Mouse (Mus musculus): ENCODE measurements at regions not wholly inside any gene's neighbourhood (a gene's known extent, or its start where the extent isn't known, plus 50 kb on each side); places are given as distances from the start of the nearest gene placed in this dataset.
"Not testable (repeated sequence)": the region's sequence is repeated elsewhere in the genome, so short reads cannot be mapped to it uniquely, and the experiment has no call there.

DNA sequence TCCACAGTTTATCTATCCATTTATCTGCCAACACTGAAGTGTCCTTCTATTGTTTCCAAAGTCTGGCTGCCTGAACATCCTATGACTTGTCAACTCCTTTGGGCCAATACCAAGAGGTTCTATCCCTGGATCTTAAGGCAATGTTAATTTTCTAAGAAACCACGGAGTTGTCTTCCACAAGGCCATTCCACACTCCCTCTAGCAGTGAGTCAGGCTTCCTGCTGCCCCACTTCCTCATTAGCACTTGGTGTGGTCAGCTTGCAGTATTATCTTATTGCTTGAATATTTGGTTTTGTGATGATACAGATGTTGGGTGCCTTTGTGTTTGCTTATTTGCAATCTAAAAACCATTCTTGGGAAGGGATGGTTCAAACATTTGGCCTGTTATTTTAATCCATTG lies 87.5 kb upstream of the Ppp2r2d start:
- DNase-seq (ENCODE audit: low spot score) = no peak

DNA sequence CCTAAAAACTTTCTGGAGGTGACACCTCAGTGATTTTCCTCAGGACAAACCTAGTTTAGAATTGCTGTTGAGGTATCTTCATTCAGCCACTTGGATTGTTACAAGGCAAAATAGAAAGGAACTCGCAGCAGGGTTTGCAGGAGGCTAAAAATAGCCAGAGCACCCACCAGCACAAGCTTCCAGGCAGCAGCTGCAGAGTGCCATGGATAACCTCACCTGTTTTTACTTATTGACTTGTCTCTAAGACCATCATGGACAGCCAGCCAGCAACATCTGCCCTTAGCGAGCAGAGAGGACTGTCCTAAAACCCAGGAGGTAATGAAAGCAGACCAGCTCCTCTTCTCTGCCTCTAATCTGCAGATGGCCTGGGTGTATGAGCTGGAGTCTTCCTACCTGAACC lies 97.4 kb upstream of the Ppp2r2d start:
- no peak for DNase-seq (ENCODE audit: low spot score)

DNA sequence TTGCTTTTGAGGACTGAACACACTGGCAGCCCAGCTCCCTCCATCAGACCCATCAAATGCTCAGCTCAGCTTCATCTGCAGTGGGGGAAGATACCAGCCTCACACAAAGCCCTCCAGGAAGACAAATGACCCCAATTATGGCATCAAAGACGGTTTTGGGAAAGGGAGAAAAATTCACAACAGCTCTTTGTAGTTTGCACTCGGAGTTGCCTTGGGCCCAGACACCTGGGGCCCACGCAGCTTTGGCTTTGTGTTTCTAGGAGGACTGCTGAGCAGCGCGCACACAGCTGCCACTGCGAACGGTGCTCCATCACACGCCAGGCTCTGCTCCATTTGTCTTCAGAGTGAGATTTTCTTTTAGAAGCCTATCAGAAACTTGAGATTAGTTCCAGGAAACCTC lies 99.3 kb upstream of the Ppp2r2d start:
- DNase-seq (ENCODE audit: low spot score) = no peak

- no peak for DNase-seq (ENCODE audit: low spot score)
Measured at GRCm38 (mm10) chr7:138742516-138742845, 103.4 kb upstream of the Ppp2r2d start.

- DNase-seq (ENCODE audit: low spot score) = no peak
Measured at GRCm38 (mm10) chr7:138741816-138742515, 103.9 kb upstream of the Ppp2r2d start.

GRCm38 (mm10) chr7:138734254-138734653 lies 111.6 kb upstream of the Ppp2r2d start:
- peak; percentile 38 for DNase-seq (ENCODE audit: low spot score)

GRCm38 (mm10) chr7:138724829-138725228 lies 121.0 kb upstream of the Ppp2r2d start:
- no peak for DNase-seq (ENCODE audit: low spot score)

DNA sequence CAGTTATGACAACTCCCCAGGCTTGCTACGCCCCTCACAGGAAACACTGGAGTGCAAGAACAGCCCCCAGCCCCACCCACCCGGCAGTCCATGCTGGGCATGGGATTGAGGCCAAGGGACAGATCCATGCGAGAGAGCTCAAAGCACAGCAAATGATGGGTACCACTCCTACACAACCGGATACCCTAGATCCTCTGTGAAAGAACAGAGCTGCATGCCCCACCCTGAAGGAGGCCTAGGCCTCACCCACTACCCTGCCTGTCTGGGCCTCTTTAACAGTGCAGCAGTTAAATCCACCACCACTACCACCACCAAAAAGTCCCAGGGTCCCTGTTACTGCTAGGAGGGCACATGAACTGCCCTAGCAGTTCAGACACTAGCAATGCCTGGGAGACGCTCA lies 126.3 kb upstream of the Ppp2r2d start:
- DNase-seq (ENCODE audit: low spot score) = no peak

- DNase-seq (ENCODE audit: low spot score) = no peak
Measured at GRCm38 (mm10) chr7:138719115-138719514, 126.8 kb upstream of the Ppp2r2d start.

- no peak for DNase-seq (ENCODE audit: low spot score)
Measured at GRCm38 (mm10) chr7:138714731-138715130, 131.1 kb upstream of the Ppp2r2d start.

- DNase-seq (ENCODE audit: low spot score) = no peak
Measured at GRCm38 (mm10) chr7:138708373-138708772, 137.5 kb upstream of the Ppp2r2d start.

GRCm38 (mm10) chr7:138699599-138699998 lies 146.3 kb upstream of the Ppp2r2d start:
- DNase-seq (ENCODE audit: low spot score) = not testable (repeated sequence)

- DNase-seq (ENCODE audit: low spot score) = no peak
Measured at GRCm38 (mm10) chr7:138682161-138682560, 163.7 kb upstream of the Ppp2r2d start.

DNA sequence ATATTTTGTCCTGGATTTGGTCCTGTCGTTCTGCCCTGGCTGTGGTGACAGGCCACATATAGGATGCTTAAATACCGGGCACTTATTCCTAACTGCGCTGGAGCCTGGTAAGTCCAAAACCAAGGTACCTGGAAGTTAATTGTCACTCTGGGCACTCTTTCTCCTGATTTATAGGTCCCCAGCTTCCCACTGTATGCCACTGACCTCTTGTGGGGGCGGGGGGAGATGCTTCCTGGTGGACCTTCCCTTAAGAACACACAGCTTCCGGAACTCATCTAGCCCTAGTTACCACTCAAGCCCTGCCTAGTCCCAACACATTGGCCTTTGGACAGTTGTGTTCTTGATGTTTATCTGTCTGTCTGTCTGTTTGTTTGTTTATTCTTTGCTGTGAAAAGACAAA lies 165.3 kb upstream of the Ppp2r2d start:
- DNase-seq (ENCODE audit: low spot score) = no peak

GRCm38 (mm10) chr7:138679575-138679974 lies 166.3 kb upstream of the Ppp2r2d start:
- DNase-seq (ENCODE audit: low spot score) = no peak

- DNase-seq (ENCODE audit: low spot score) = no peak
Measured at GRCm38 (mm10) chr7:138672959-138673358, 172.9 kb upstream of the Ppp2r2d start.

- DNase-seq (ENCODE audit: low spot score) = no peak
Measured at GRCm38 (mm10) chr7:138668337-138668736, 177.5 kb upstream of the Ppp2r2d start.

GRCm38 (mm10) chr7:138660124-138660523 lies 185.8 kb upstream of the Ppp2r2d start:
- DNase-seq (ENCODE audit: low spot score) = no peak

DNA sequence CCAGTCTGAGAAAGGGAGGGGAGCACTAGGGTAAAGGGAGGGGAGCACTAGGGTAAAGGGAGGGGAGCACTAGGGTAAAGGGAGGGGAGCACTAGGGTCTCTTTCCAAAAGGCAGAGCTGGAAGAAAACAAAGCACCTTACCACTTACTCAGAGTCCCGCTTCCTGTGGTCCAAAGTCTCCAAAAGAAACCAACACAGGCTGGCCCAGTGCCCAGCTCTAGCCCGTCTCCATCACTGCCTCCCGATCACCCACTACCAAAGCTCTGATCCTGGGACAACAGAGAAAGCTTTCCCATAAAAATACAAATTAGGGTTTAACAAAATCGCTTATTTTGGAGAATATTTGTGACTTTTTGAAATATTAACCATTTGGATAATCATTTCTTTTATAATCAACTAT lies 188.4 kb upstream of the Ppp2r2d start:
- no peak for DNase-seq (ENCODE audit: low spot score)

DNA sequence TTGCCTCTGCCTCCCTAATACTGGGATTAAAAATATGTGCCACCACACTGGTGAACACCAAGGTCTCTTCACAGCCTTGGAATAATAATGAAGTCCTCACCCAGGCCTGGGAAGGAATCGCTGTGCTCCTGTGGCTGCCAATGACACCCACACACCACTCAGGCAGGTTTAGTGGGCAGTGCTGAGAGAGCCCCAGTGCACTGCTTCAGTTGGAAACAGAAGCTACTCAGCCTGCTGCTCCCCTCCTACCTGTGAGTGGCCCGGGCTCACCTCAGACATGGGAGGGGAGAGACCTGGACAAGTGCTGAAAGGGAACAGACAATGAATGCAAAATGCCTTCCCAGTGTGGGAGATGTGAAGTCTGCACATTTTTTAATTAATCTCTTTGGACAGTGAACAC lies 188.8 kb upstream of the Ppp2r2d start:
- no peak for DNase-seq (ENCODE audit: low spot score)

- no peak for DNase-seq (ENCODE audit: low spot score)
Measured at GRCm38 (mm10) chr7:138655940-138656339, 189.9 kb upstream of the Ppp2r2d start.

- DNase-seq (ENCODE audit: low spot score) = no peak
Measured at GRCm38 (mm10) chr7:138650946-138651345, 194.9 kb upstream of the Ppp2r2d start.

GRCm38 (mm10) chr7:138647636-138648035 lies 198.2 kb upstream of the Ppp2r2d start:
- DNase-seq (ENCODE audit: low spot score) = no peak

DNA sequence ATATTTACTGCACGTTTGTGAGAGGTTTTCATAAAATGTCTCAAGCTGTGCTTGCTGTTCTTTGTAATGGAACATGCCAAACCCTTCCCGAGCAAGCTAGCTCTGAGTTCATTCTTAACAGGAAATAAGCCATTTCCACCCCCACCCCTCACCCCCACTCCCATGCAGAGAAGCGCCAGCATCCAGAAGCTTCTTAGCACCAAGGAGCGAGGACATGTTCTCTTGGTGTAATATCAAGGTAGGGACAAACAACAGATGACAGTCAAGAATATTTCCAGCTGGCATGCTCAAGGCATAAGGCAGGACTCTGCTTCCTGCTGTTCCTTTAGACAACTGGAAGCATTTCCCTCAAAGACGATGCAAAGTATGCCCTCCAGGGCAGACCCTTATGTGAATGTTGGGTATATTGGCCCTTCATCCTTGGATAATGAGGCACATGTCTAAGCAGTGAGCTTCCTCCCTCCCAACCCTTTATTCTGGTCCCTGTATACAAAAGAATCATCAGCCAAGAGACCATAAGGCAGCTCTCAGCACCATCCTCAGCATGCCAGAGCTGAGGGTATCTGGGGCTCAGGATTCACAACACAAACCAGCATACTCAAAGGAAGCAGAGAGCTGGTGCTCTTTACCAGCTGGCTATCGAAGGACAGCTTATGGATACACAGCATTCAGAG lies 205.2 kb upstream of the Ppp2r2d start:
- DNase-seq (ENCODE audit: low spot score) = no peak

Data from urinary bladder, postnatal 14 days (tissue).